Mouse (Mus musculus) A20 (cell line): ENCODE data around the gene Eef2.

ENCODE experiments used
- DNase-seq: peaks from one replicate; pipeline ENCODE4 v3.0.0-alpha.2; 2011; ENCODE audit warnings: low read depth, low spot score

The Eef2 gene

GRCm38 (mm10) chr10:81176466-81177271, at the start of gene Eef2:
Gene Eef2 (plus strand): TSS chr10:81176631.
- DNase-seq, result peak; percentile 98

- DNase-seq, result peak; percentile 98
These were observed 42.2 kb upstream of the Eef2 start for GRCm38 (mm10) chr10:81134181-81134587.

- DNase-seq, result peak; percentile 68
These were observed 41.3 kb upstream of the Eef2 start, which contains the start of gene Zbtb7a for GRCm38 (mm10) chr10:81134966-81135681. Gene Zbtb7a (plus strand): TSS chr10:81135220.

DNA sequence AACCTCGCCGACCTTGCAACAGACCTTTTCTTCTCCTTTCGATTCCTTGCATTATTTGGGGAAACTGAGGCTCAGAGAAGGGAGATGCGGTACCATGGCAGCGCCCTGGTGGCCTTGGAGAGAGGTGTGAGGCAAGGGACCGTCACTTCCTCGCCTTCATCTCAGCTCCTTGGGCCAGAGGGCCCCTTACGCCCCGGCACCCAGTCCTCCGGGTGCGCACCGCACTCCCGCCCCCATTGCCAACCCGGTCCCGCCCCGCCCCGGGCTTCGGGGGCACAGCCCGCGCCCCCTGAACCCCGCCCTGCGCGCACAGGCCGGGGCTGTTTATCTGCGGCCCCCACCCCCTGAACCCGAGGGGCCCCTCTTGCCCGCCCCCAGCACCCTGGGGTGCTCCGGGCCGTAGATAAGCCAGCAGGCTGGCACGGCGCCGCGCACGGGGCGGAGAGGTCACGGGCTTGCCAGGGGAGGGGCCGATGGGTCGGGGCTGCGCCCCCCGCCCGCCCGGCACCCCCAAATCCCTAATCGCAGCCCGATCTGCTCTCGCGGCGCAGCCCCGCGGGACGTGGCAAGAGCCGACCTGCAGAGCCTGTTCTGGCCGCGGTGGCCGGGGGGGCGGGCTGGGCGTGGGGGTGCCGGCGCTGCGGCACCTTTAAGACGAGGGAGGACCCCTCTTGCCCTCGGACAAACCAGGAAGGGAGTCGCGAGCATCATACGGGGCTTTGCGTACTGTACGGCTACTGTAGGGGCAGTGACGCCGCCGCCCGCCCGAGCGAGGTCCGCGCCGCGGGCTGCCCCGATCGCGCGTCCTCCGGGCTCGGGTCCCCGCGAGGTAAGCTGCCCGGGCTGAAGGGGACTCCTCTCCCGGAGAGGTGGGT, 40.4 kb upstream of the Eef2 start:
- DNase-seq, result peak; percentile 92

DNA sequence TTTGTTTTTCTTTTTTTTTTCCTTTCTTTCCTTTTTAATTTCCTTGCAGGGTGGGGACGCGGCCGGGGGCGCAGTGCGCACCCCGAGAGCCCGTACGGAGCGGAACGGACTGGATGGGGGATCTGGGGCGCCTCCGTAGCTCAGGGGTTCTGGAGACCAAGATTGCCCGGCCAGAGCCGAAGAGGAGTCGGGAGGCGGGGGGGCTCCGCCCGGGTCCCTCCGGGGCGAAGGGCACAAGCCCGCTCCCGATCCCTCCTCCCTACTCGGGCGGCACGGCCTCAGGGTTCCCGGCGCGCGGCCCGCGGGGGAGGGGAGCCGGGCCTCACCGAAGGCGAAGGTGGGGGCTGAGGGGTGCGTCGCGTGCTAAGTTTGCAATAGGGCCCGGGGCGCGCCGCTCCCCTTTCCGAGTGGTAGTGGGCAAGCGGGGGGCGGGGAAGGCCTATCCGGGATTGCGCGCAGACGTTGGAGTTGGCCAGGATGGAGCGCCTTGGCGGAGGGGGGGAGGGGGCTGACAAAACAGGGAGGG, 39.7 kb upstream of the Eef2 start:
- peak; percentile 89 for DNase-seq

- peak; percentile 99 for DNase-seq
These were observed 38.9 kb upstream of the Eef2 start for GRCm38 (mm10) chr10:81137252-81138130.

DNA sequence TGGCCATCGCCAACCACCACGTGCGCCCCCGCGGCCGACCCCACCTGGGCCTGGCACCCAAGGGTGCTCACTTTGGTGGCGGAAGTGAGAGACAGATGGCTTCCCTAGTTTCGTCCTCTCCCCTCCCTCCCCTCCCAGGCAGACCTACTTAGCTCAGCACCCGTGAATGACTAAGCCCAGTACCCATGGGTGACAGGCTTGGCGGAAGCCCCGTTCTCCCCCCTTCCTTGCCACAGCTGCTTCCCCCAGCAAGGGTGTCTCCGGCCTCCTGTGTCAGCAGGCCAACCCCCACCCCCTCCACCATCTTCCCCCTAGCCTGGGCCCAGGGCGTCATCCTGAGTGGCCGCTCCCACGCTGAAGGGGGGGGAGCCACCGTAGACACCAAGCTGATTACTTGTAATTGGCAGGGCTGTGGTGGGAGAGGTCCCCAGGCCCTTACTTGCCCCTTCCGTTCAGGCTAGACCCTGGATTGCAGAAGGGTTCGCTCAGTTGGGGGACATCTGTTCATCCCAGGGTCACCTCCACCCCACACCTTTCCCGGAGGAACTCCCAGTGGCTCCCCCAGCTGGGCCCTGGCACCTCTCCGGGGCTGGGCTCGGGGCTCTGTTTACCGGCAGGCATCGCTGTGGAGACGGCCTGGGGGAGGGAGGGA, 38.2 kb upstream of the Eef2 start:
- DNase-seq, result peak; percentile 88

DNA sequence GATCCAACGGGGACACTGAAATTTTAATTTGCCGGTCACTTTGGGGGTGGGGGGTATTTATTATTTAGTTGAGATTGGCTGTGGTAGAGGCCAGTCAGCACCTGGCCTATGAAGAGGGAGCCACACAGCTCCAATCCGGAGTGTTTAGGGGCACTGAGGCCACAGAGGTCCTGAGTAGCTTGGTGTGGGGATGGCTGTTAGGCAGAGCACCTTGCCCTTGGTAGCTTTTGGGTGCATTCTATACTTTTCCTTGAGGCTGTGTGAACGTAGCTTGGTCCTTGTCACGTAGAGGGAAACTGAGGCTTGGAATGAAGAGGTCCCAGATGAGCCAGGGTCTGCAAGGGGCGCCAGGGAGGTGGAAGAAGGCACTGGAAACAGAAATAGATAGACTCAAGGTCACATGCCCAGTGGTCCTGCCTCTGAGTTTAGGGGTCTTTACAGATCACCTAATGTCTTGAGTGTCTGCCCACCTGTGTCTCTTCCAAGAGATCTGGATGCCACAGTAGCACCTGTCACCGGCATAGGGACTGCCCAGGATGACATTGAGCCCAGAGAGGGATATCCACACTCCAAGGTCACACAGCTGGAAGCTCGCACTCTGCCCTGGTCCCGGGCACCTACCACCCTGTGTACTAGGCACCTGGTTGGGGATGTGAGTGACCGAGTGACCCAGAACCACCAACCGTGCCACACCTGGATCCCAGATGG, 37.5 kb upstream of the Eef2 start:
- DNase-seq, result no peak

GRCm38 (mm10) chr10:81139529-81139846, 36.9 kb upstream of the Eef2 start:
- DNase-seq, result no peak

- no peak for DNase-seq
These were observed 36.4 kb upstream of the Eef2 start for GRCm38 (mm10) chr10:81140005-81140404.

- DNase-seq, result no peak
These were observed 35.5 kb upstream of the Eef2 start for GRCm38 (mm10) chr10:81140717-81141454.

DNA sequence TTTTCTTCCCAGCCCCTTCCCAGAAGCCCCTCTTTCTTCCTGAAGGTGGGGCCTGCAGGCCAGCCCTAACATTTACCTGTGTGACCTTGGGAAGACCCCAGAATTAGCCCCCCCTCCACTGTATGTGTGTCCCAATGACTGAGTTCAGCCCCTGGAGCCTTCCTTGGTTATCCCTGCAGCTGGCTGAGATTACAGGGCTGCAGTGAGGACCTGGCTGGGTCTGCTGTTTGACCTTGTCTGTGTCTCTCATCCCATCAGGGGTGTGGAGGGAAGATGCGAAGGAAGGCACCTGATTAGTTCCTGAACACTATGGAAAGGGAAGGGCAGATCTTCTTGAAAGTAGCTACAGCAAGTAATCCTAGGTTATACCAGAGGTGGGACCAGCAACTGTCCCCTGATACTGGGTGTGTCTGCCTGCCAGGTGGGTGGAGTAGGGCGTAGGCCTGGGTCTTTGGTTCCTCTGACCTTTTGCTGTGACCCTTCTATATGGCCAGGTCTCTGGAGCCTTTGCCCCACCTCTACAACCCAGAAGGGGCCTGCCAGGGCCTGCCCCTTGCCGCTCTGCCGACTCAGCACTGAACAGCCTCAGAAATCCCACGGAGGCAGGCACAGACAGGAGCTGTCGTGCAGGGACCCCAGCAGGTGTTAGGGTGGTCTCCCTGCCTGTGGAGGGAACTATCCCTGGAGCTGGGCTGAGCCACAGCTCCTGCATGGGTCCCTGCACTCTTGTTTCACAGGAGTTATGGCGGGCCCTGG, 34.8 kb upstream of the Eef2 start:
- DNase-seq, result no peak

DNA sequence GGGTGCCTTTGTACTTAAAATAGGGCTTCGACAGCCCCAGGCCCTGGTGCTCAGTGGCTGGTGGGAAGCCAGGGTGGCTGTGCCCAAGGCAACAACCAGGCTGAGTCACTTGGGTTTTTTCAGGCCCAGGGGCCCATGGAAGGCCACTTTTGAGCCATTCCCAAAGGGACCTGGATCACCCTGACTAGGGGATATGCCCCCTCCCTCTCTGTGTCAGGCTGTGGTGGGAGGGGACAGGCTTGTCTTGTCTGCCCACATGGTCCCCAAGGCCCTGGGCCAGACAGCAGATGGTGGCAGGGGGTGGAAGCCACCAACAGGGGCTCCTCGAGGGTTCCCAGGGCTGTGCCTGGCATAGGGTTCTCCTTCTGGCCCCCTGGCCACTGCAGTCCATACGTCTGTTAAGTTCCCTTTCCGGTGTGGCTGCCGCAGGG, 33.9 kb upstream of the Eef2 start:
- no peak for DNase-seq

GRCm38 (mm10) chr10:81143157-81143633, 33.2 kb upstream of the Eef2 start:
- no peak for DNase-seq

GRCm38 (mm10) chr10:81143845-81144437, 32.5 kb upstream of the Eef2 start:
- no peak for DNase-seq

DNA sequence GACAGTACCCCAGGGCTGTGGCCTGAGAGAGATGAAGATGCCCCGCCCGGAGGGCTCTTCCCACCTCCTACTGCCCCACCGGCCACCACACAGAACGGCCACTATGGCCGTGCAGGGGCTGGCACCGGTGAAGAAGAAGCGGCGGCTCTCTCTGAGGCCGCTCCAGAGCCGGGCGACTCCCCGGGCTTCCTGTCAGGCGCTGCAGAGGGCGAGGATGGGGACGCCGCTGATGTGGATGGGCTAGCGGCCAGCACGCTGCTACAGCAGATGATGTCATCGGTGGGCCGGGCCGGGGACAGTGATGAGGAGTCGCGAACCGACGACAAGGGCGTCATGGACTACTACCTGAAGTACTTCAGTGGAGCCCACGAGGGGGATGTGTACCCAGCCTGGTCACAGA, 31.8 kb upstream of the Eef2 start:
- DNase-seq, result no peak

DNA sequence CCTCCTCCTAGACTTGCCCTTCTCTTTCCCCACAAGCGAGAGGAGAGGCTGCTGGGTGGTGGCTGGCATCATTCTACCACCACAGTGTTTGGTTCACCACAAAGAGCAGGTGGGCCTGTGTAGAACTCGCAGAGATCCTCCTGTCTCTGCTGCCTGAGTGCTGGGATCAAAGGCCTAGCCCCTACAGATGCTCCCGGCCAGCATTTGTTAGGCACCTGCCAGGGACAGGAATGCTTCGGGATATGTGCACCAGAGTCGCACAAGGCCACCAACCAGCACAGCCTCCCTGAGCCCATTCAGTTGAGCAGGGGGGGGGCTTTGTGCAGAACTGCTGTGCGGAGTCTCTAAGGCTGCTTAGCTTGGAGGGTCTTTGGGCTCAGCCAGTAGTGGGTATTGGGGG, 31.1 kb upstream of the Eef2 start:
- DNase-seq, result no peak

- DNase-seq, result no peak
These were observed 30.7 kb upstream of the Eef2 start for GRCm38 (mm10) chr10:81145778-81146177.
